Mouse (Mus musculus): ENCODE measurements around the gene Asic2. TPM values are rescaled to one million over a fixed set of nuclear protein-coding genes. Genes with fewer than 3 reads are reported as not detected.

Asic2 gene
- not detected for total RNA-seq (2023)

DNA sequence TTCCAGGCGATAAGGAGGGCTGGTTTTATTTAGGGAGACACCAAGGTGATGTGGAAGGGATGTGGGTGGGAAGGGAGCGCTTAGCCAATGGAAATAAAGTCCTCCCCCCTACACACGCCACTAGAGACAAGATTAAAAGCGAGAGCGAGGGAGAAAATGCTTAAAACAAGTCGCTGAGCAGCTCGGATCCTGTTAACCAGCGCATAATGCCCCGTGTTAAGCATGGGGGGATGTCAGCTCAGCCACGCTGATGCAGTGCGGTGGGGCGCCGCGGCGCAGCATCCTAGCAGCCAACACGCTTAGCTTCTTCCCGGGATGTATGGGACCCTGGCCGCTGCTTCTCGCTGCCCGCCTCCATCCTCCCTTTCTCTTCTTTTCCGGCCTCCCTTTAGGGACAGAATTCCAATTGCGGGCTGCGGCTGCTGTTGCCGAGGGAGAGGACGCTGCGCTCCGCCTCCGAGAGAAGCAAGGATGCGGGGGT, at the start of gene Asic2:
Gene Asic2 (minus strand): TSS at position 57 of the 481 bp plus-strand sequence.

DNA sequence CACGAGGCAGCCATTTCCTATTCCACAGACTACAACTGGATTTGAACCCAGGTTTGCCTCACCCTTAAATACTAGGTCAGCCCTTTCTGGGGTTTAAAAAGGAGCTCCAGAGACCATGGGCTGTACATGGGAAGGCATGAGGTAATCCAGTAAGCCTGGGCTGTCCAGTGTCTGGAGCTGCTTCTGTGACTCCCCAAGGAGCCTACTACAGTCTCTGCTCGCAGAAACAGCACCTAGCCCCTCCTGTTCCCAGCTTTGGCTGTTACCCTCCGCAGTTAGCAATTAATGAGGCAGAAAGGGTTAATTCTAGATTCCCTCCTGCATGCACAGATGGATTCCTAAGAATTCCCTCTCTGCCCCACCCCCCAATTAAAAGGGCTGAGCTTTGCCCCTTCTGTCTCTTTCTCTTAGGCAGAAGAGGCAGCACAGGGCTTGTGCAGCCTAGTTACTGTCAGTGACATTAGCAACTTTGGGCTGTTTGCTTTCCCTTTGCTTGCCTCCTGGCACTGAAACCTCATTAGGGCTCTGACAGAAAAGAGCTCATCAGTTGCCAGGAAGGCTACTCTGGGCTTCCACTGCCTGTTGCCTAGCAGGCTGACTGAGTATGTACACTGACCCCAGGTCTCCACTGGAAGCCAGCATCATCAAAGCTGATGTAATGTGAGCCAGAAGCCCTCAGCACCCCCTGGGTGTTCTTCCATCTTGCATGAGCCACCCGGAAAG, 107.8 kb downstream of the Asic2 start, which contains the start of gene 5530401A14Rik:
Gene 5530401A14Rik (plus strand): TSS at position 424 of the 723 bp plus-strand sequence.

GRCm38 (mm10) chr11:80858065-80858464, 1110.2 kb downstream of the Asic2 start, which contains the start of gene Spaca3:
Gene Spaca3 (plus strand): TSS chr11:80858365.

Other genes starting within 250 kb of the Asic2 start
- under 1 TPM in 1 of 2 experiments, not detected in 1; 0.21 TPM for gene 5530401A14Rik, start 107.8 kb downstream of the Asic2 start, total RNA-seq (2023)
- not detected for gene Ccl2, start 67.1 kb upstream of the Asic2 start, total RNA-seq (2023)
- gene Gm17268, start 70.1 kb upstream of the Asic2 start, total RNA-seq (2023): not detected
- not detected for gene Ccl7, start 77.3 kb upstream of the Asic2 start, total RNA-seq (2023)
- gene Ccl11, start 89.4 kb upstream of the Asic2 start, total RNA-seq (2023): not detected
- gene Ccl12, start 133.4 kb upstream of the Asic2 start, total RNA-seq (2023): not detected
- gene Ccl8, start 146.7 kb upstream of the Asic2 start, total RNA-seq (2023): not detected

All from T-cell, adult 66 days (primary cell).